ENCODE assay signal across 20 mouse cellular contexts in genomic region chr8:121121704-121122103, GRCm38 (mm10). TPM values are rescaled to one million over a fixed set of nuclear protein-coding genes. Genes with fewer than 3 reads are reported as not detected.
DNase-seq lines count a peak whose midpoint lies in the region; ATAC-seq and TF ChIP-seq lines count a peak whose summit lies in the region.
"Had no signal": no experiment of that assay in that cellular context is flagged by ENCODE, and none has a peak within 500 bp of the region (broad histone marks: within the 10 kb centered on the region; RNA-seq: fewer than 3 reads in every experiment).

No protein-coding gene starts in this region.

- H3K9ac ChIP-seq in heart, embryonic 13.5 days: peak overlapping the region; percentile 90; the same call in 1 of the 2 replicates
- H3K9ac ChIP-seq in kidney, embryonic 16.5 days (replicated peaks; ENCODE audit: low read length): peak overlapping the region; percentile 80
- no peak overlapping the region for H3K9ac ChIP-seq in limb, embryonic 14.5 days (ENCODE audit: low read depth, low read length, severe bottlenecking)
- H3K9ac ChIP-seq: liver, embryonic 12.5 days; lung, embryonic 14.5 days had no signal

- TF ChIP-seq POLR2A in limb, embryonic 14.5 days (IDR thresholded peaks at IDR 0.05; ENCODE audit: borderline replicate concordance, extremely low read depth, insufficient read depth, insufficient read length): no peak

- TF ChIP-seq CTCF in gastrocnemius, adult 2 months (IDR thresholded peaks at IDR 0.05): no peak

- peaks cover 12% of the 10 kb centered on the region; the same call in 1 of the 2 replicates for H3K36me3 ChIP-seq in heart, embryonic 13.5 days
- H3K36me3 ChIP-seq in kidney, embryonic 16.5 days (ENCODE audit: insufficient read depth, low read length): peaks cover 21% of the 10 kb centered on the region; the same call in 1 of the 2 replicates
- peaks cover 9% of the 10 kb centered on the region; the same call in 1 of the 2 replicates for H3K36me3 ChIP-seq in limb, embryonic 14.5 days (ENCODE audit: control insufficient read depth, insufficient read depth, low read length)
- H3K36me3 ChIP-seq: G1E; liver, embryonic 12.5 days; midbrain, embryonic 10.5 days had no signal

- peak overlapping the region; percentile 77; the same call in 1 of the 2 replicates for H3K4me3 ChIP-seq in heart, embryonic 13.5 days
- peak overlapping the region; percentile 70 for H3K4me3 ChIP-seq in kidney, embryonic 16.5 days (ENCODE audit: low read length)
- peak overlapping the region; percentile 62 for H3K4me3 ChIP-seq in limb, embryonic 14.5 days (replicated peaks; ENCODE audit: low read length)
- no peak overlapping the region for H3K4me3 ChIP-seq in gastrocnemius, adult 2 months
- H3K4me3 ChIP-seq: liver, embryonic 12.5 days; midbrain, embryonic 10.5 days had no signal

- DNase-seq in embryo, embryonic 11 days: peak; percentile 10
- no peak for DNase-seq in embryo, embryonic 10.5 days (ENCODE audit: low spot score)
- DNase-seq in heart, postnatal 14 days: no peak
- no peak for DNase-seq in kidney, adult 9 months
- DNase-seq in limb, embryonic 14.5 days (ENCODE audit: low spot score): no peak
- DNase-seq in gastrocnemius, adult 2 months: no peak
- DNase-seq: cerebellum, adult 9-11 months; gastrocnemius, postnatal 36 days; lung, embryonic 14.5 days; lung, postnatal 4 days; right cerebral cortex, adult 18-20 months; thymus, adult 18-20 months had no signal

- no peak for ATAC-seq in heart, embryonic 13.5 days (ENCODE audit: extremely low read depth, insufficient number of reproducible peaks, low FRiP score, low TSS enrichment)
- no peak for ATAC-seq in kidney, embryonic 16.5 days (ENCODE audit: low FRiP score, low TSS enrichment)
- no peak for ATAC-seq in limb, embryonic 14.5 days (ENCODE audit: low FRiP score, low read depth)
- ATAC-seq: CD4-positive, CD25-positive, alpha-beta regulatory T cell, adult 4 months; intestine, embryonic 16.5 days; liver, embryonic 12.5 days had no signal

- peak overlapping the region; percentile 91 for H3K4me2 ChIP-seq in heart, embryonic 13.5 days
- peak overlapping the region; percentile 56 for H3K4me2 ChIP-seq in kidney, embryonic 16.5 days (replicated peaks; ENCODE audit: low read depth, low read length)
- peak overlapping the region; percentile 84; the same call in 1 of the 2 replicates for H3K4me2 ChIP-seq in limb, embryonic 14.5 days (replicated peaks; ENCODE audit: low read depth, low read length, severe bottlenecking)
- H3K4me2 ChIP-seq: liver, embryonic 12.5 days had no signal

- H3K4me1 ChIP-seq in heart, embryonic 13.5 days: peaks cover 50% of the 10 kb centered on the region
- peaks cover 52% of the 10 kb centered on the region for H3K4me1 ChIP-seq in kidney, embryonic 16.5 days (ENCODE audit: insufficient read depth, low read length)
- H3K4me1 ChIP-seq in limb, embryonic 14.5 days (ENCODE audit: control insufficient read depth, insufficient read depth, low read length): peaks cover 6% of the 10 kb centered on the region; the same call in 1 of the 2 replicates

- H3K27me3 ChIP-seq in heart, embryonic 13.5 days (replicated peaks): peaks cover 99% of the 10 kb centered on the region
- H3K27me3 ChIP-seq in kidney, embryonic 16.5 days (ENCODE audit: insufficient read depth, low read length): peaks cover 37% of the 10 kb centered on the region
- H3K27me3 ChIP-seq in limb, embryonic 14.5 days (ENCODE audit: control insufficient read depth, insufficient read depth, low read length): peaks cover 89% of the 10 kb centered on the region

- no peaks in the 10 kb centered on the region for H3K9me3 ChIP-seq in heart, embryonic 13.5 days
- H3K9me3 ChIP-seq in kidney, embryonic 16.5 days (ENCODE audit: low read length): peaks cover 2% of the 10 kb centered on the region; the same call in 1 of the 2 replicates
- H3K9me3 ChIP-seq in limb, embryonic 14.5 days (ENCODE audit: control insufficient read depth, low read length): no peaks in the 10 kb centered on the region
- H3K9me3 ChIP-seq: liver, embryonic 12.5 days had no signal

- WGBS in heart, embryonic 13.5 days: 37% methylated on average over 8 of the region's 8 CpGs
- 28% methylated on average over 8 of the region's 8 CpGs for WGBS in kidney, embryonic 16.5 days
- 17% methylated on average over 8 of the region's 8 CpGs for WGBS in limb, embryonic 14.5 days

- intact Hi-C loops in heart, postnatal 14 days (cut with DNase I): no loop called here
- intact Hi-C loops in gastrocnemius, adult 2 months (cut with DNase I): no loop called here

- H3K27ac ChIP-seq in heart, embryonic 13.5 days (replicated peaks): no peak overlapping the region
- peak overlapping the region; percentile 40 for H3K27ac ChIP-seq in kidney, embryonic 16.5 days (ENCODE audit: low read length)
- H3K27ac ChIP-seq in limb, embryonic 14.5 days (replicated peaks; ENCODE audit: low read depth, low read length): no peak overlapping the region
- H3K27ac ChIP-seq in gastrocnemius, adult 2 months: no peak overlapping the region
- H3K27ac ChIP-seq: liver, embryonic 12.5 days; midbrain, embryonic 10.5 days had no signal

RNA-seq across cellular contexts. Expression of gene Foxc2, which starts 5.7 kb away (rescaled TPM):
- 6.8 and 7.4 TPM in 2 replicates for polyA plus RNA-seq in heart, embryonic 13.5 days (2015; fragmentation: Nextera tagmentation; extraction: Ambion mirVana)
- 1 to 10 TPM; 2.4 to 2.6 TPM for total RNA-seq in heart, postnatal 14 days (2021)
- 24.9 and 27.3 TPM in 2 replicates for polyA plus RNA-seq in kidney, embryonic 16.5 days (2015; fragmentation: Nextera tagmentation; extraction: Ambion mirVana)
- polyA plus RNA-seq in limb, embryonic 14.5 days (2012; rRNA removed): 14.3 and 24.4 TPM in 2 replicates
- 9.7 and 12.5 TPM in 2 replicates for polyA plus RNA-seq in limb, embryonic 14.5 days (2014; fragmentation: Nextera tagmentation; extraction: Ambion mirVana)
- under 1 TPM; 0.20 TPM for total RNA-seq in gastrocnemius, adult 2 months (2021)
- total RNA-seq: G1E had no signal
- polyA plus RNA-seq: CD4-positive, CD25-positive, alpha-beta regulatory T cell, adult 4 months had no signal

RNA-seq across cellular contexts. Expression of gene Foxl1, which starts 6.0 kb away (rescaled TPM):
- 0.52 and 0.64 TPM in 2 replicates for polyA plus RNA-seq in heart, embryonic 13.5 days (2015; fragmentation: Nextera tagmentation; extraction: Ambion mirVana)
- under 1 TPM; 0.12 to 0.17 TPM for total RNA-seq in heart, postnatal 14 days (2021)
- polyA plus RNA-seq in kidney, embryonic 16.5 days (2015; fragmentation: Nextera tagmentation; extraction: Ambion mirVana): 6.5 and 6.7 TPM in 2 replicates
- polyA plus RNA-seq in limb, embryonic 14.5 days (2012; rRNA removed): 0.40 and 0.72 TPM in 2 replicates
- polyA plus RNA-seq in limb, embryonic 14.5 days (2014; fragmentation: Nextera tagmentation; extraction: Ambion mirVana): 0.18 and 0.28 TPM in 2 replicates
- not detected for total RNA-seq in gastrocnemius, adult 2 months (2021)
- total RNA-seq: G1E; gastrocnemius, postnatal 36 days; layer of hippocampus, postnatal 25 days had no signal
- polyA plus RNA-seq: CD4-positive, CD25-positive, alpha-beta regulatory T cell, adult 4 months; G1E had no signal

RNA-seq across cellular contexts. Expression of gene Mthfsd, which starts 13.5 kb away (rescaled TPM):
- 35.3 and 42.8 TPM in 2 replicates for polyA plus RNA-seq in heart, embryonic 13.5 days (2015; fragmentation: Nextera tagmentation; extraction: Ambion mirVana)
- total RNA-seq in heart, postnatal 14 days (2021): 10 to 100 TPM; 13.5 to 17.3 TPM
- polyA plus RNA-seq in kidney, embryonic 16.5 days (2015; fragmentation: Nextera tagmentation; extraction: Ambion mirVana): 75.7 and 81.1 TPM in 2 replicates
- 120 and 122 TPM in 2 replicates for polyA plus RNA-seq in limb, embryonic 14.5 days (2012; rRNA removed)
- polyA plus RNA-seq in limb, embryonic 14.5 days (2014; fragmentation: Nextera tagmentation; extraction: Ambion mirVana): 59.9 and 62.8 TPM in 2 replicates
- 10 to 100 TPM; 16.2 to 17.9 TPM for total RNA-seq in gastrocnemius, adult 2 months (2021)

RNA-seq across cellular contexts. Expression of gene Foxf1, which starts 37.5 kb away (rescaled TPM):
- 7.7 and 9.5 TPM in 2 replicates for polyA plus RNA-seq in heart, embryonic 13.5 days (2015; fragmentation: Nextera tagmentation; extraction: Ambion mirVana)
- under 1 TPM; 0.17 to 0.22 TPM for total RNA-seq in heart, postnatal 14 days (2021)
- 1.5 and 4.6 TPM in 2 replicates for polyA plus RNA-seq in kidney, embryonic 16.5 days (2015; fragmentation: Nextera tagmentation; extraction: Ambion mirVana)
- 0.54 and 1.00 TPM in 2 replicates for polyA plus RNA-seq in limb, embryonic 14.5 days (2012; rRNA removed)
- polyA plus RNA-seq in limb, embryonic 14.5 days (2014; fragmentation: Nextera tagmentation; extraction: Ambion mirVana): 0.15 and 0.28 TPM in 2 replicates
- total RNA-seq in gastrocnemius, adult 2 months (2021): under 1 TPM; 0.10 to 0.14 TPM
- total RNA-seq: gastrocnemius, postnatal 36 days had no signal
- polyA plus RNA-seq: G1E had no signal
